Mouse (Mus musculus) myocyte (in vitro differentiated cells): Measurements from ENCODE around the gene E030025P04Rik.

Source experiments
- CEBPB ChIP-seq: IDR thresholded peaks from 2 replicates; pipeline ENCODE4 v1.6.1; 2011; ENCODE audit warnings: mild to moderate bottlenecking, moderate library complexity; ENCODE audit not compliant: poor library complexity, insufficient read depth, severe bottlenecking
- E2F4 ChIP-seq: IDR thresholded peaks from one replicate; pipeline ENCODE4 v1.6.1; 2011; ENCODE audit warnings: mild to moderate bottlenecking, control low read depth, moderate library complexity; ENCODE audit not compliant: insufficient read depth
- MAX ChIP-seq: IDR thresholded peaks from one replicate; pipeline ENCODE4 v1.6.1; 2011; ENCODE audit warnings: low read depth, mild to moderate bottlenecking, control low read depth
- MYOD1 ChIP-seq, 3 experiments: IDR thresholded peaks; one replicate each; pipeline ENCODE4 v1.6.1; 2011; ENCODE audit warnings: control low read depth in 2 of 3, low read depth in 2 of 3, mild to moderate bottlenecking in 2 of 3, moderate library complexity in 1 of 3; ENCODE audit not compliant: insufficient read length in 2 of 3, control insufficient read depth in 1 of 3
- MYOG ChIP-seq, 3 experiments: IDR thresholded peaks; one replicate each; pipeline ENCODE4 v1.6.1; 2011; ENCODE audit warnings: control low read depth in 2 of 3, low read depth in 2 of 3, mild to moderate bottlenecking in 2 of 3; ENCODE audit not compliant: insufficient read length in 2 of 3, control insufficient read depth in 1 of 3, insufficient read depth in 1 of 3
- POLR2A ChIP-seq: IDR thresholded peaks from one replicate; pipeline ENCODE4 v1.6.1; 2011; ENCODE audit warnings: low read depth, mild to moderate bottlenecking, control low read depth, moderate library complexity; ENCODE audit not compliant: insufficient read length
- TCF12 ChIP-seq: IDR thresholded peaks from one replicate; pipeline ENCODE4 v1.6.1; 2011; ENCODE audit warnings: mild to moderate bottlenecking, control low read depth; ENCODE audit not compliant: poor library complexity, insufficient read depth, severe bottlenecking
- USF1 ChIP-seq: IDR thresholded peaks from one replicate; pipeline ENCODE4 v1.6.1; 2011; ENCODE audit warnings: low read depth, mild to moderate bottlenecking, control low read depth, moderate library complexity

DNA sequence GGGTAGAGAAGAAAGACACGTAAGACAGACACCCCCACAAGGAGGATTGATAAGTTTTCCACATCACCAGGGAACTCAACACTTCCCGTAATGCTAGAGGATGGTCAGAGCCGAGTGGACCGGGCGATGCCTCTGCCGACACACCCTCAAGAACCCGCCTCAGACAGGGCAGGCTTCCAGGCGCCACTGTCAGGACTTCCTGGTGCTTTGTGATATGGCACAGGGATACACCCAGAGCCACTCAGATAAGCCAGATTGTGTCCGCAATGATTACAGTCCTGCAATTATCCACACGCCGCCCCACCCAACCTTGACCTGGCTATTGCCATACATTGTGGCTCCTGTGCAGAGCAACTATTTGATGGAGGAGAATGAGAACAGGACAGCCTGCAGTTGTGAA lies 36.1 kb upstream of the E030025P04Rik start:
- TF ChIP-seq POLR2A (no peak), USF1 (no peak), MYOG (IDR thresholded peaks at IDR 0.05; ENCODE audit: control insufficient read depth in 1 of 3, insufficient read depth in 1 of 3, insufficient read length in 2 of 3, low read depth in 2 of 3) (no peak), MYOD1 (IDR thresholded peaks at IDR 0.05; ENCODE audit: control insufficient read depth in 1 of 3, insufficient read length in 2 of 3, low read depth in 2 of 3) (no peak), MAX (no peak), TCF12 (no peak), E2F4 (no peak), CEBPB (no peak)
